Comparison of ENCODE assay signal across 17 mouse cellular contexts in the genomic region with DNA sequence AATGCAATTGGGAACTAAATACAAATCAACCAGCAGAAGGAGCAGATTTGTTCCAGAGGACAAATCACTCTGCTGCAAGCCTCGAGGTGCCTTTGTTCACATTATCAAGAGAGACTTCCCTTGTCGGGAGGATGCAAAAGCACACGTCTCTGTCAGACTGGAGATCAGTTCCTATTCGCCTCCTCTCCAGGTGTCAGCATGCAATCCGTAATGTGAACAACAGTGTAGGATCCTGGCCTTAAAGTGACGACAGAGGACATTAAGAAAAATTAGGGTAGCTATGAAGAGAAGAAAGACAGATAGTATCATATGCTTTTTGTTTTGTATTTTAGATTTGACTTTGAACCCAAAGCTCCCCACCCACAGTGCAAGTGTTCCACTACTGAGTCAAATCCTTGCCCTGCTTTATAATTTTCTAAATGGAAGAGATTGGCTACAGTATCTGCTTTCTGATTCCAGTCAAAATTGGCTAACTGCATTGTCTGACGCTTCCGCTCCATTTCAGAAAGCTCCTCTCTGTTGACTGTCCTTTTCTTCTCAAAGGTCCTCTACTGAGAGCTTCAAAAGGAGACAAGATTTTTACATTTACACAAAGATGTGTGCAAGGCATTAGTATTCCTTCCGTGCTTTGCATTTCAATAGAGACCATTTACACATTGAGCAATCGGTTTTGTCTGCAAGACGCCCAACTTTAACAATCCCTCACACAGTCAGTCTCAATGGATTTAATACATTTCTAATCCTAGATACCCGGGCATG. TPM values are rescaled to one million over a fixed set of nuclear protein-coding genes. Genes with fewer than 3 reads are reported as not detected.
A peak's percentile ranks its signal among the peaks of the same experiment; 100 is the strongest.
DNase-seq lines count a peak whose midpoint lies in the region; ATAC-seq and TF ChIP-seq lines count a peak whose summit lies in the region.
"Had no signal": no experiment of that assay in that cellular context is flagged by ENCODE, and none has a peak within 500 bp of the region (broad histone marks: within the 10 kb centered on the region; RNA-seq: fewer than 3 reads in every experiment).

No protein-coding gene starts in this region.

- peaks cover 33% of the 10 kb centered on the region for H3K27me3 ChIP-seq in forebrain, embryonic 13.5 days
- H3K27me3 ChIP-seq in forebrain, embryonic 11.5 days (ENCODE audit: control insufficient read depth, insufficient read depth, low read length): peaks cover 12% of the 10 kb centered on the region
- H3K27me3 ChIP-seq in forebrain, embryonic 14.5 days (replicated peaks; ENCODE audit: control insufficient read depth, insufficient read depth, low read length): peaks cover 7% of the 10 kb centered on the region; the same call in 1 of the 2 replicates
- H3K27me3 ChIP-seq in midbrain, embryonic 11.5 days (ENCODE audit: control insufficient read depth, insufficient read depth, low read length): peaks cover 11% of the 10 kb centered on the region
- no peaks in the 10 kb centered on the region for H3K27me3 ChIP-seq in neural tube, embryonic 14.5 days (ENCODE audit: control insufficient read depth, insufficient read depth, low read length)

- DNase-seq in forebrain, embryonic 11.5 days (ENCODE audit: low spot score): no peak
- DNase-seq in forebrain, embryonic 14.5 days (ENCODE audit: low spot score): peak; percentile 59
- peak; percentile 92 for DNase-seq in midbrain, embryonic 11.5 days (ENCODE audit: low spot score, missing footprints)
- no peak for DNase-seq in heart, postnatal 14 days
- no peak for DNase-seq in lung, adult 2 months
- DNase-seq in heart, postnatal 10 days: no peak
- DNase-seq: adrenal gland, postnatal 14 days; cerebellum, adult 8-10 months; kidney, adult 9 months; thymus, postnatal 4 days had no signal

- no peak for TF ChIP-seq CTCF in lung, adult 2 months (IDR thresholded peaks at IDR 0.05; ENCODE audit: insufficient read depth, low read length)

- intact Hi-C loops in heart, postnatal 14 days (cut with DNase I): no loop called here
- intact Hi-C loops in heart, postnatal 10 days (cut with DNase I): loop anchor here (5.0 kb wide), 1 partner anchor 270 kb away; no protein-coding TSS in a partner anchor

- no peak overlapping the region for H3K9ac ChIP-seq in forebrain, embryonic 13.5 days
- H3K9ac ChIP-seq in forebrain, embryonic 11.5 days (ENCODE audit: low read length): no peak overlapping the region
- H3K9ac ChIP-seq in forebrain, embryonic 14.5 days (ENCODE audit: low read length): no peak overlapping the region
- peak overlapping the region; percentile 7; the same call in 1 of the 2 replicates for H3K9ac ChIP-seq in midbrain, embryonic 11.5 days (ENCODE audit: low read length)
- H3K9ac ChIP-seq in neural tube, embryonic 14.5 days (replicated peaks; ENCODE audit: low read depth, low read length): no peak overlapping the region
- H3K9ac ChIP-seq: heart, embryonic 15.5 days; limb, embryonic 13.5 days had no signal

- 5% methylated on average over 12 of the region's 12 CpGs for WGBS in forebrain, embryonic 13.5 days
- WGBS in forebrain, embryonic 11.5 days: 8% methylated on average over 12 of the region's 12 CpGs
- 7% methylated on average over 12 of the region's 12 CpGs for WGBS in forebrain, embryonic 14.5 days
- 8% methylated on average over 12 of the region's 12 CpGs for WGBS in midbrain, embryonic 11.5 days
- WGBS in neural tube, embryonic 14.5 days: 12% methylated on average over 12 of the region's 12 CpGs
- WGBS in lung, adult 2 months: 81% methylated on average over 12 of the region's 12 CpGs

- H3K4me1 ChIP-seq in forebrain, embryonic 13.5 days: peaks cover 19% of the 10 kb centered on the region
- peaks cover 9% of the 10 kb centered on the region for H3K4me1 ChIP-seq in forebrain, embryonic 11.5 days (replicated peaks; ENCODE audit: control insufficient read depth, insufficient read depth, low read length)
- H3K4me1 ChIP-seq in forebrain, embryonic 14.5 days (ENCODE audit: control insufficient read depth, insufficient read depth, low read length): peaks cover 12% of the 10 kb centered on the region
- H3K4me1 ChIP-seq in midbrain, embryonic 11.5 days (ENCODE audit: control insufficient read depth, insufficient read depth, low read length): peaks cover 14% of the 10 kb centered on the region
- 0 out of 2 replicates have a peak, but pooled peaks cover 5% of the 10 kb centered on the region for H3K4me1 ChIP-seq in neural tube, embryonic 14.5 days (ENCODE audit: control insufficient read depth, insufficient read depth, low read length)
- no peaks in the 10 kb centered on the region for H3K4me1 ChIP-seq in lung, adult 2 months (ENCODE audit: control insufficient read depth, insufficient read depth, low read length)

- no peak for ATAC-seq in forebrain, embryonic 13.5 days
- ATAC-seq in forebrain, embryonic 11.5 days (replicated peaks; ENCODE audit: low FRiP score): no peak
- ATAC-seq in forebrain, embryonic 14.5 days: no peak
- 0 out of 2 replicates have a peak, but pooled peaks have one; percentile 4 for ATAC-seq in midbrain, embryonic 11.5 days (ENCODE audit: low FRiP score)
- ATAC-seq in neural tube, embryonic 14.5 days (ENCODE audit: low read depth): no peak
- ATAC-seq: inflammation-experienced regulatory T-cells, adult 6 months had no signal

- TF ChIP-seq POLR2A in lung, adult 2 months (IDR thresholded peaks at IDR 0.05; ENCODE audit: borderline replicate concordance, extremely low read depth, low read depth, low read length): no peak

- H3K36me3 ChIP-seq in forebrain, embryonic 13.5 days (ENCODE audit: poor library complexity, severe bottlenecking): no peaks in the 10 kb centered on the region
- H3K36me3 ChIP-seq in forebrain, embryonic 11.5 days (ENCODE audit: control insufficient read depth, insufficient read depth, low read length): no peaks in the 10 kb centered on the region
- H3K36me3 ChIP-seq in forebrain, embryonic 14.5 days (ENCODE audit: control insufficient read depth, insufficient read depth, low read length): no peaks in the 10 kb centered on the region
- no peaks in the 10 kb centered on the region for H3K36me3 ChIP-seq in midbrain, embryonic 11.5 days (ENCODE audit: control insufficient read depth, insufficient read depth, low read length)
- no peaks in the 10 kb centered on the region for H3K36me3 ChIP-seq in neural tube, embryonic 14.5 days (ENCODE audit: control insufficient read depth, insufficient read depth, low read length)
- H3K36me3 ChIP-seq: G1E; heart, embryonic 15.5 days; limb, embryonic 13.5 days had no signal

- H3K4me2 ChIP-seq in forebrain, embryonic 13.5 days: peak overlapping the region; percentile 29
- no peak overlapping the region; the same call in 1 of the 2 replicates for H3K4me2 ChIP-seq in forebrain, embryonic 11.5 days (ENCODE audit: low read depth, low read length, severe bottlenecking)
- H3K4me2 ChIP-seq in forebrain, embryonic 14.5 days (ENCODE audit: low read length): peak overlapping the region; percentile 88; the same call in 1 of the 2 replicates
- H3K4me2 ChIP-seq in midbrain, embryonic 11.5 days: peak overlapping the region; percentile 16
- peak overlapping the region; percentile 8; the same call in 1 of the 2 replicates for H3K4me2 ChIP-seq in neural tube, embryonic 14.5 days (ENCODE audit: low read depth, low read length)

- H3K9me3 ChIP-seq in forebrain, embryonic 13.5 days (replicated peaks): no peaks in the 10 kb centered on the region
- no peaks in the 10 kb centered on the region for H3K9me3 ChIP-seq in forebrain, embryonic 11.5 days (ENCODE audit: control insufficient read depth, low read length)
- H3K9me3 ChIP-seq in forebrain, embryonic 14.5 days (replicated peaks; ENCODE audit: control insufficient read depth, low read length): no peaks in the 10 kb centered on the region
- H3K9me3 ChIP-seq in midbrain, embryonic 11.5 days (ENCODE audit: control insufficient read depth, low read length): no peaks in the 10 kb centered on the region
- H3K9me3 ChIP-seq in neural tube, embryonic 14.5 days (ENCODE audit: control insufficient read depth, low read length): no peaks in the 10 kb centered on the region
- H3K9me3 ChIP-seq: G1E; heart, embryonic 15.5 days; limb, embryonic 13.5 days had no signal

- H3K27ac ChIP-seq in forebrain, embryonic 13.5 days: no peak overlapping the region
- no peak overlapping the region for H3K27ac ChIP-seq in forebrain, embryonic 11.5 days (ENCODE audit: low read depth, low read length)
- H3K27ac ChIP-seq in forebrain, embryonic 14.5 days (ENCODE audit: low read depth, low read length): no peak overlapping the region
- H3K27ac ChIP-seq in midbrain, embryonic 11.5 days (ENCODE audit: low read depth, low read length): no peak overlapping the region; the same call in 1 of the 2 replicates
- no peak overlapping the region; the same call in 1 of the 2 replicates for H3K27ac ChIP-seq in neural tube, embryonic 14.5 days (ENCODE audit: low read depth, low read length)
- H3K27ac ChIP-seq: heart, embryonic 15.5 days; left cerebral cortex, adult 2 months; limb, embryonic 13.5 days had no signal

- no peak overlapping the region; the same call in 1 of the 2 replicates for H3K4me3 ChIP-seq in forebrain, embryonic 13.5 days
- no peak overlapping the region for H3K4me3 ChIP-seq in forebrain, embryonic 11.5 days (ENCODE audit: low read depth, low read length)
- no peak overlapping the region for H3K4me3 ChIP-seq in forebrain, embryonic 14.5 days (ENCODE audit: low read depth, low read length)
- H3K4me3 ChIP-seq in midbrain, embryonic 11.5 days (ENCODE audit: low read depth, low read length): no peak overlapping the region
- no peak overlapping the region for H3K4me3 ChIP-seq in neural tube, embryonic 14.5 days (ENCODE audit: low read depth, low read length)
- no peak overlapping the region for H3K4me3 ChIP-seq in lung, adult 2 months (replicated peaks; ENCODE audit: extremely low read depth, low read depth, low read length)

RNA-seq across cellular contexts. Expression of gene Lekr1, which starts 8.9 kb away (rescaled TPM):
- 5.7 and 7.0 TPM in 2 replicates for polyA plus RNA-seq in forebrain, embryonic 13.5 days (2015; fragmentation: Nextera tagmentation; extraction: Ambion mirVana)
- polyA plus RNA-seq in forebrain, embryonic 11.5 days (2014; fragmentation: Nextera tagmentation; extraction: Ambion mirVana): 6.4 TPM in 2 replicates
- polyA plus RNA-seq in forebrain, embryonic 14.5 days (2014; fragmentation: Nextera tagmentation; extraction: Ambion mirVana): 5.5 and 7.6 TPM in 2 replicates
- polyA plus RNA-seq in midbrain, embryonic 11.5 days (2014; fragmentation: Nextera tagmentation; extraction: Ambion mirVana): 5.5 and 7.4 TPM in 2 replicates
- 7.9 and 11.1 TPM in 2 replicates for polyA plus RNA-seq in neural tube, embryonic 14.5 days (2014; fragmentation: Nextera tagmentation; extraction: Ambion mirVana)
- total RNA-seq in heart, postnatal 14 days (2021): 1 to 10 TPM; 3.1 to 3.3 TPM
- polyA plus RNA-seq in lung, adult 2 months (2012; rRNA removed): 0.75 and 1.3 TPM in 2 replicates
- 1 to 10 TPM; 2.9 to 3.5 TPM for total RNA-seq in heart, postnatal 10 days (2021)
- polyA plus RNA-seq: G1E had no signal

Comparison
In these comparisons a context has a peak if more than half of its experiments do, and no peak if none do; other contexts are left out.
1. DNase-seq: peak in forebrain, embryonic 14.5 days (single experiment) and midbrain, embryonic 11.5 days (single experiment); none in forebrain, embryonic 11.5 days (single experiment), heart, postnatal 14 days (0 of 2), lung, adult 2 months (single experiment) and heart, postnatal 10 days (0 of 2).